Mouse (Mus musculus) liver, embryonic 18 days (tissue): ENCODE measurements around the gene Kcnf1. TPM values are rescaled to one million over a fixed set of nuclear protein-coding genes. Genes with fewer than 3 reads are reported as not detected.

ENCODE experiments used
- polyA plus RNA-seq: library from polyadenylated mRNA; depleted of rRNA; stranded (reverse); fragments of >200 nt; gene quantifications from 2 replicates; pipeline ENCODE4 v1.2.3, GENCODE M21; 2012; rRNA removed

Kcnf1 gene
- 0.20 TPM in 2 replicates for polyA plus RNA-seq

DNA sequence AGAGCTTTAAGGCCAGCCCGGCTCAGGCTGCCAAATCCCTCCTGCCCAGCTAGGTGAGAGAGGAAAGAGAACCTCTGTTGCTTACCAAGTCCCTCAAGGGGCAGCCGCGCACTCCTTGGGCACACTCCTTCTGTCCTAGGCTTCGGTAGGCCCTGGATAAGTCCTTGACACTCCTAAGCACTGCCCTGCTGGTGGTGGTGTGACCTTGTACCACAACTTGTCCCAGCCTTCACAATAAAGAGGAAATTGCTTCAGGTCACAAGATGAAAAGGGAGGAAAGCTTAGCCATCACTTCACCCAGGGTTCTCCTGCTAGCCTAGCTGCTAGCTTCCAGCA, at the start of gene Kcnf1:
TSS of gene Kcnf1 (minus strand) at position 132 of the 336 bp plus-strand sequence.

Other genes with a start within 250 kb of the Kcnf1 start
- gene Pqlc3, start 176.5 kb downstream of the Kcnf1 start, polyA plus RNA-seq, result 4.6 and 4.9 TPM in 2 replicates
- gene 2410004P03Rik, start 165.2 kb downstream of the Kcnf1 start, polyA plus RNA-seq, result 0.01 and 0.03 TPM in 2 replicates
- gene Pdia6, start 89.7 kb upstream of the Kcnf1 start, polyA plus RNA-seq, result 150 and 169 TPM in 2 replicates
- gene Atp6v1c2, start 152.5 kb upstream of the Kcnf1 start, polyA plus RNA-seq, result 0.06 and 0.15 TPM in 2 replicates
- 3.5 and 3.8 TPM in 2 replicates for gene Nol10, start 171.6 kb upstream of the Kcnf1 start, polyA plus RNA-seq